25 mouse cellular contexts compared by ENCODE assay signal in the genomic region with DNA sequence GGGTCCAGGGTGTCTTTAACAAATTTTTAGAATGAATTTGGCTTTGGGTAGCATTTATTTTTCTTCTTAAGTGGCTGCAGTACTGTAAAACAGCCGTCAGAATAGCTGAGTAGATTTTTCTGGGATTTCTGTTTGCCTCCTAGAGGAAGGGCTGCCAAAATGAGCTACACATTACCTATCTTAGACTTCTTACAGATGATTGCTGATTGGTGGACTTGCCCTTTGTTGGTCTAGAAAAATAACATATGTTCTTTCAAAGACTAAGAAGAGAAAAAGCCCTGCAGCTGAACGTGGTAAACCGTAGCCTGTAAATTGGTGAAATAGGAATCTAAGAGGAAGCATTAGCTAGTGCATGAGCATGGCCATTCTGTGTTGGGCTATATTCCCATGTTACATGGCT.
DNase-seq lines count a peak whose midpoint lies in the region; ATAC-seq and TF ChIP-seq lines count a peak whose summit lies in the region.
"Had no signal": no experiment of that assay in that cellular context is flagged by ENCODE, and none has a peak within 500 bp of the region (broad histone marks: within the 10 kb centered on the region; RNA-seq: fewer than 3 reads in every experiment).

No protein-coding gene starts in this region.

- peak; percentile 28; the same call in 1 of the 2 replicates for ATAC-seq in midbrain, embryonic 12.5 days (ENCODE audit: low FRiP score, low read depth)
- no peak for ATAC-seq in midbrain, embryonic 16.5 days
- no peak for ATAC-seq in forebrain, embryonic 12.5 days (ENCODE audit: low FRiP score)
- peak; percentile 81 for ATAC-seq in forebrain, embryonic 15.5 days (replicated peaks)
- no peak for ATAC-seq in megakaryocyte, adult 5-6 weeks (ENCODE audit: poor library complexity, severe bottlenecking)
- ATAC-seq: intestine, postnatal 0 days; Patski had no signal

- no peak overlapping the region for H3K9ac ChIP-seq in midbrain, embryonic 12.5 days (replicated peaks)
- H3K9ac ChIP-seq in midbrain, embryonic 16.5 days (ENCODE audit: low read depth, low read length) = no peak overlapping the region
- no peak overlapping the region for H3K9ac ChIP-seq in forebrain, embryonic 12.5 days
- H3K9ac ChIP-seq in forebrain, embryonic 15.5 days (replicated peaks) = no peak overlapping the region
- H3K9ac ChIP-seq: embryonic facial prominence, embryonic 13.5 days; hindbrain, embryonic 12.5 days; hindbrain, embryonic 15.5 days had no signal

- H3K27ac ChIP-seq in midbrain, embryonic 12.5 days (replicated peaks) = peak overlapping the region; percentile 15; the same call in 1 of the 2 replicates
- no peak overlapping the region for H3K27ac ChIP-seq in midbrain, embryonic 16.5 days (ENCODE audit: low read length)
- H3K27ac ChIP-seq in forebrain, embryonic 12.5 days = peak overlapping the region; percentile 80
- H3K27ac ChIP-seq in forebrain, embryonic 15.5 days (replicated peaks) = peak overlapping the region; percentile 77
- no peak overlapping the region for H3K27ac ChIP-seq in heart, embryonic 10.5 days
- H3K27ac ChIP-seq: embryonic facial prominence, embryonic 10.5 days; embryonic facial prominence, embryonic 13.5 days; gastrocnemius, adult 2 months; hindbrain, embryonic 12.5 days; hindbrain, embryonic 15.5 days had no signal

- H3K4me3 ChIP-seq in midbrain, embryonic 12.5 days = no peak overlapping the region
- no peak overlapping the region for H3K4me3 ChIP-seq in midbrain, embryonic 16.5 days (ENCODE audit: low read depth, low read length)
- H3K4me3 ChIP-seq in forebrain, embryonic 12.5 days (replicated peaks) = no peak overlapping the region
- H3K4me3 ChIP-seq in forebrain, embryonic 15.5 days = no peak overlapping the region
- no peak overlapping the region for H3K4me3 ChIP-seq in heart, embryonic 10.5 days
- H3K4me3 ChIP-seq: embryonic facial prominence, embryonic 10.5 days; embryonic facial prominence, embryonic 13.5 days; erythroblast, embryonic 14.5 days; gastrocnemius, adult 2 months; hindbrain, embryonic 12.5 days; hindbrain, embryonic 15.5 days had no signal

- no peak for TF ChIP-seq CTCF in brain, embryonic 14.5 days (IDR thresholded peaks at IDR 0.05; ENCODE audit: borderline replicate concordance, extremely low read depth, insufficient read depth, insufficient read length)

- peaks cover 18% of the 10 kb centered on the region for H3K4me1 ChIP-seq in midbrain, embryonic 12.5 days
- peaks cover 12% of the 10 kb centered on the region for H3K4me1 ChIP-seq in midbrain, embryonic 16.5 days (ENCODE audit: control insufficient read depth, insufficient read depth, low read length)
- H3K4me1 ChIP-seq in forebrain, embryonic 12.5 days = peaks cover 26% of the 10 kb centered on the region
- H3K4me1 ChIP-seq in forebrain, embryonic 15.5 days = peaks cover 18% of the 10 kb centered on the region
- H3K4me1 ChIP-seq in heart, embryonic 10.5 days = no peaks in the 10 kb centered on the region
- H3K4me1 ChIP-seq: embryonic facial prominence, embryonic 10.5 days; embryonic facial prominence, embryonic 13.5 days; hindbrain, embryonic 12.5 days had no signal

- H3K36me3 ChIP-seq in midbrain, embryonic 12.5 days = no peaks in the 10 kb centered on the region
- H3K36me3 ChIP-seq in midbrain, embryonic 16.5 days (ENCODE audit: control insufficient read depth, insufficient read depth, low read length) = no peaks in the 10 kb centered on the region
- H3K36me3 ChIP-seq in forebrain, embryonic 12.5 days (replicated peaks) = no peaks in the 10 kb centered on the region
- no peaks in the 10 kb centered on the region for H3K36me3 ChIP-seq in forebrain, embryonic 15.5 days
- H3K36me3 ChIP-seq in heart, embryonic 10.5 days = no peaks in the 10 kb centered on the region
- H3K36me3 ChIP-seq: embryonic facial prominence, embryonic 10.5 days; embryonic facial prominence, embryonic 13.5 days; hindbrain, embryonic 12.5 days; hindbrain, embryonic 15.5 days had no signal

- no peak for TF ChIP-seq POLR2A in brain, embryonic 14.5 days (IDR thresholded peaks at IDR 0.05; ENCODE audit: borderline replicate concordance, extremely low read depth, insufficient read depth, insufficient read length, poor library complexity, severe bottlenecking)

- peak; percentile 74 for DNase-seq in brain, embryonic 14.5 days (ENCODE audit: low read depth)
- DNase-seq in heart, embryonic 10.5 days (ENCODE audit: low spot score) = no peak
- no peak for DNase-seq in Muller cell, postnatal 12 days (ENCODE audit: inconsistent ontology term)
- DNase-seq: adrenal gland, postnatal 14 days; cerebellum, adult 11-12 months; cerebellum, adult 8-10 months; cerebellum, postnatal 10 days; cerebellum, postnatal 36 days; embryo, embryonic 11 days; gastrocnemius, adult 2 months; gastrocnemius, postnatal 14 days; heart, adult 18-20 months had no signal

- H3K9me3 ChIP-seq in midbrain, embryonic 12.5 days = no peaks in the 10 kb centered on the region
- H3K9me3 ChIP-seq in midbrain, embryonic 16.5 days (replicated peaks; ENCODE audit: control insufficient read depth, low read length, poor library complexity, severe bottlenecking) = no peaks in the 10 kb centered on the region
- H3K9me3 ChIP-seq in forebrain, embryonic 12.5 days = no peaks in the 10 kb centered on the region
- no peaks in the 10 kb centered on the region for H3K9me3 ChIP-seq in forebrain, embryonic 15.5 days
- H3K9me3 ChIP-seq in heart, embryonic 10.5 days = no peaks in the 10 kb centered on the region
- H3K9me3 ChIP-seq: embryonic facial prominence, embryonic 10.5 days; embryonic facial prominence, embryonic 13.5 days; hindbrain, embryonic 12.5 days; hindbrain, embryonic 15.5 days had no signal

- H3K27me3 ChIP-seq in midbrain, embryonic 12.5 days = no peaks in the 10 kb centered on the region
- no peaks in the 10 kb centered on the region for H3K27me3 ChIP-seq in midbrain, embryonic 16.5 days (ENCODE audit: control insufficient read depth, insufficient read depth, low read depth, low read length)
- no peaks in the 10 kb centered on the region for H3K27me3 ChIP-seq in forebrain, embryonic 12.5 days
- H3K27me3 ChIP-seq in forebrain, embryonic 15.5 days = no peaks in the 10 kb centered on the region
- no peaks in the 10 kb centered on the region for H3K27me3 ChIP-seq in heart, embryonic 10.5 days (ENCODE audit: insufficient read depth, poor library complexity, severe bottlenecking)
- H3K27me3 ChIP-seq: embryonic facial prominence, embryonic 13.5 days; hindbrain, embryonic 12.5 days; hindbrain, embryonic 15.5 days had no signal

- 76% methylated on average over 3 of the region's 3 CpGs for WGBS in midbrain, embryonic 12.5 days
- 52% methylated on average over 3 of the region's 3 CpGs for WGBS in midbrain, embryonic 16.5 days
- 38% methylated on average over 3 of the region's 3 CpGs for WGBS in forebrain, embryonic 12.5 days
- WGBS in forebrain, embryonic 15.5 days = 16% methylated on average over 3 of the region's 3 CpGs
- 86% methylated on average over 3 of the region's 3 CpGs for WGBS in heart, embryonic 10.5 days

- H3K4me2 ChIP-seq in midbrain, embryonic 12.5 days (replicated peaks) = no peak overlapping the region
- no peak overlapping the region for H3K4me2 ChIP-seq in midbrain, embryonic 16.5 days (ENCODE audit: low read length)
- H3K4me2 ChIP-seq in forebrain, embryonic 12.5 days = no peak overlapping the region
- H3K4me2 ChIP-seq in forebrain, embryonic 15.5 days (replicated peaks) = no peak overlapping the region
- H3K4me2 ChIP-seq: embryonic facial prominence, embryonic 13.5 days; heart, embryonic 11.5 days; hindbrain, embryonic 12.5 days; hindbrain, embryonic 15.5 days had no signal

Comparison
In these comparisons a context has a peak if more than half of its experiments do, and no peak if none do; other contexts are left out.
1. ATAC-seq: peak in midbrain, embryonic 12.5 days (single experiment) and forebrain, embryonic 15.5 days (single experiment); none in midbrain, embryonic 16.5 days (single experiment), forebrain, embryonic 12.5 days (single experiment) and megakaryocyte, adult 5-6 weeks (single experiment).
2. H3K27ac ChIP-seq: peak in midbrain, embryonic 12.5 days (single experiment), forebrain, embryonic 12.5 days (single experiment) and forebrain, embryonic 15.5 days (single experiment); none in midbrain, embryonic 16.5 days (single experiment) and heart, embryonic 10.5 days (single experiment).